Mouse (Mus musculus): Measurements from ENCODE around the gene Smurf1.

DNA sequence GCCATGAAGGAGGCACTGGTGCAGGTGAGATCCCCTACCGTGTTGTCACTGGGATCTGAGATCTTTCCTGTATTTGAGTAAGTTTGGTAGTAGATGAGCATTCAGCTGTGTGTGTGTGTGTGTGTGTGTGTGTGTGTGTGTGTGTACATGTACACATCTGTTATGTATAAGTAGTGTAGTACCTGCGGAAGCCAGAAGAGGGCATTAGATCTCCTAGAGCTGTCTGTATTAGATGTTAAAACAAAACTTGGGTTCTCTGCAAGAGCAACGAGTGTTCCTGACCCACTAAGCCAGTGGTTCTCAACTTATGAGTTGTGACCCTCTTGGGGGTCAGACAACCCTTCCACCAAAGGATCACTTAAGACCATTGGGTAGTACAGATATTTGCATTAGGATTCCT is 129.5 kb downstream of the Smurf1 start:
- TF ChIP-seq CTCF (IDR thresholded peaks at IDR 0.05; ENCODE audit: extremely low read depth, insufficient read depth, insufficient read length, insufficient replicate concordance) = no peak
- TF ChIP-seq POLR2A (IDR thresholded peaks at IDR 0.05; ENCODE audit: low read depth, low read length) = no peak

All from spleen, adult 2 months (tissue).